Mouse (Mus musculus) C2C12 (cell line): ENCODE data around the gene Neurl1b.

Experiments
- CEBPB ChIP-seq: IDR thresholded peaks from one replicate; pipeline ENCODE4 v1.6.1; 2011; ENCODE audit warnings: low read depth, mild to moderate bottlenecking, control low read depth, moderate library complexity
- CTCF ChIP-seq: IDR thresholded peaks from one replicate; pipeline ENCODE4 v1.5.1; 2011; ENCODE audit not compliant: control insufficient read depth, insufficient read depth, insufficient read length
- FOSL1 ChIP-seq: IDR thresholded peaks from one replicate; pipeline ENCODE4 v1.8.0; 2011; ENCODE audit warnings: mild to moderate bottlenecking, low read length; ENCODE audit not compliant: poor library complexity, insufficient read depth, severe bottlenecking
- MAX ChIP-seq: IDR thresholded peaks from one replicate; pipeline ENCODE4 v1.6.1; 2011; ENCODE audit warnings: mild to moderate bottlenecking, control low read depth
- MYOD1 ChIP-seq: IDR thresholded peaks from one replicate; pipeline ENCODE4 v1.6.1; 2011; ENCODE audit warnings: low read depth; ENCODE audit not compliant: control insufficient read depth, insufficient read length
- MYOG ChIP-seq: IDR thresholded peaks from one replicate; pipeline ENCODE4 v1.6.1; 2011; ENCODE audit not compliant: control insufficient read depth, insufficient read length; ENCODE audit errors: extremely low read depth
- USF1 ChIP-seq: IDR thresholded peaks from one replicate; pipeline ENCODE4 v1.6.1; 2011; ENCODE audit warnings: low read depth, mild to moderate bottlenecking, control low read depth, moderate library complexity

GRCm38 (mm10) chr17:26463432-26463831 is 48.8 kb downstream of the Neurl1b start:
- TF ChIP-seq CTCF (no peak), USF1 (no peak), CEBPB (no peak), MYOG (no peak), MYOD1 (no peak), MAX (no peak), FOSL1 (no peak)
